Mouse (Mus musculus) retina, postnatal 7 days (tissue): Measurements from ENCODE around the gene Kif3b.
"Not testable (repeated sequence)": the region's sequence is repeated elsewhere in the genome, so short reads cannot be mapped to it uniquely, and the experiment has no call there.

Experiments used
- DNase-seq: peaks from one replicate; pipeline ENCODE4 v3.0.0-alpha.2; 2012; ENCODE audit warnings: low read depth, low spot score

Kif3b gene

GRCm38 (mm10) chr2:153290938-153291928 is at the start of gene Kif3b:
Kif3b (plus strand) TSS chr2:153291413.
- DNase-seq, result peak; percentile 78

- no peak for DNase-seq
Measured at GRCm38 (mm10) chr2:153242156-153242555, 49.1 kb upstream of the Kif3b start.

GRCm38 (mm10) chr2:153249751-153250150 is 41.5 kb upstream of the Kif3b start:
- no peak for DNase-seq

GRCm38 (mm10) chr2:153256604-153257003 is 34.6 kb upstream of the Kif3b start:
- DNase-seq, result no peak

- no peak for DNase-seq
Measured at GRCm38 (mm10) chr2:153259030-153259863, 32.0 kb upstream of the Kif3b start.

GRCm38 (mm10) chr2:153259864-153260674 is 31.1 kb upstream of the Kif3b start:
- DNase-seq, result no peak

GRCm38 (mm10) chr2:153263053-153263452 is 28.2 kb upstream of the Kif3b start:
- no peak for DNase-seq

- no peak for DNase-seq
Measured at GRCm38 (mm10) chr2:153267331-153267730, 23.9 kb upstream of the Kif3b start.

- DNase-seq, result not testable (repeated sequence)
Measured at GRCm38 (mm10) chr2:153270231-153270915, 20.8 kb upstream of the Kif3b start.

- DNase-seq, result not testable (repeated sequence)
Measured at GRCm38 (mm10) chr2:153274200-153274918, 16.9 kb upstream of the Kif3b start.

GRCm38 (mm10) chr2:153274919-153275247 is 16.3 kb upstream of the Kif3b start:
- no peak for DNase-seq

GRCm38 (mm10) chr2:153275577-153275976 is 15.6 kb upstream of the Kif3b start:
- DNase-seq, result not testable (repeated sequence)

- no peak for DNase-seq
Measured at GRCm38 (mm10) chr2:153276440-153276839, 14.8 kb upstream of the Kif3b start.

GRCm38 (mm10) chr2:153276846-153277245 is 14.4 kb upstream of the Kif3b start:
- DNase-seq, result not testable (repeated sequence)

- no peak for DNase-seq
Measured at GRCm38 (mm10) chr2:153278357-153278756, 12.9 kb upstream of the Kif3b start.

- DNase-seq, result no peak
Measured at GRCm38 (mm10) chr2:153283919-153284318, 7.3 kb upstream of the Kif3b start.

- DNase-seq, result no peak
Measured at GRCm38 (mm10) chr2:153286524-153286923, 4.7 kb upstream of the Kif3b start.

GRCm38 (mm10) chr2:153287835-153288234 is 3.4 kb upstream of the Kif3b start:
- DNase-seq, result peak; percentile 35

GRCm38 (mm10) chr2:153292305-153292861 is 1.2 kb downstream of the Kif3b start:
- DNase-seq, result peak; percentile 25

GRCm38 (mm10) chr2:153295196-153295595 is 4.0 kb downstream of the Kif3b start:
- no peak for DNase-seq
